Mouse (Mus musculus): ENCODE measurements around the gene Hspb9. TPM values are rescaled to one million over a fixed set of nuclear protein-coding genes. Genes with fewer than 3 reads are reported as not detected.

Gene Hspb9
- not detected for total RNA-seq (2023)

GRCm38 (mm10) chr11:100713735-100714533 is at the start of gene Hspb9:
Gene Hspb9 (plus strand): TSS chr11:100713850.

GRCm38 (mm10) chr11:100692164-100692616 is 21.5 kb upstream of the Hspb9 start, which contains the start of gene Zfp385c:
Gene Zfp385c (minus strand): TSS chr11:100692455.

GRCm38 (mm10) chr11:100703851-100704531 is 9.7 kb upstream of the Hspb9 start, which contains the start of gene Dhx58:
Gene Dhx58 (minus strand): TSS chr11:100704271.

GRCm38 (mm10) chr11:100711783-100712615 is 1.7 kb upstream of the Hspb9 start, which contains the start of gene Kat2a:
Gene Kat2a (minus strand): TSS chr11:100712465.

GRCm38 (mm10) chr11:100738066-100738604 is 24.5 kb downstream of the Hspb9 start, which contains the start of gene Rab5c:
Gene Rab5c (minus strand): TSS chr11:100738215.

GRCm38 (mm10) chr11:100759611-100760233 is 46.1 kb downstream of the Hspb9 start, which contains the start of gene Kcnh4:
Gene Kcnh4 (minus strand): TSS chr11:100759942.

GRCm38 (mm10) chr11:100762831-100763230 is 49.2 kb downstream of the Hspb9 start, which contains the start of gene Hcrt:
Gene Hcrt (minus strand): TSS chr11:100762931.

Other genes with a start within 250 kb of the Hspb9 start
- 10 to 100 TPM; 26.9 to 29.7 TPM for gene Klhl11, start 241.1 kb upstream of the Hspb9 start, total RNA-seq (2023)
- 100 to 1,000 TPM; 147 to 175 TPM for gene Acly, start 185.8 kb upstream of the Hspb9 start, total RNA-seq (2023)
- 1 to 10 TPM in 1 of 2 experiments, under 1 TPM in 1; 0.49 to 1.1 TPM for gene Ttc25, start 168.2 kb upstream of the Hspb9 start, total RNA-seq (2023)
- 100 to 1,000 TPM; 194 to 195 TPM for gene Cnp, start 138.9 kb upstream of the Hspb9 start, total RNA-seq (2023)
- gene Nkiras2, start 94.6 kb upstream of the Hspb9 start, total RNA-seq (2023), result 10 to 100 TPM; 26.7 to 31.0 TPM
- gene Dnajc7, start 93.7 kb upstream of the Hspb9 start, total RNA-seq (2023), result 100 to 1,000 TPM; 510 to 568 TPM
- gene Zfp385c, start 21.4 kb upstream of the Hspb9 start, total RNA-seq (2023), result not detected
- gene Dhx58, start 9.6 kb upstream of the Hspb9 start, total RNA-seq (2023), result 10 to 100 TPM; 18.5 to 34.8 TPM
- gene Kat2a, start 1.4 kb upstream of the Hspb9 start, total RNA-seq (2023), result 10 to 100 TPM; 41.1 to 44.3 TPM
- gene Rab5c, start 24.4 kb downstream of the Hspb9 start, total RNA-seq (2023), result 100 to 1,000 TPM; 128 to 139 TPM
- gene Kcnh4, start 46.1 kb downstream of the Hspb9 start, total RNA-seq (2023), result 1 to 10 TPM; 3.0 to 4.3 TPM
- gene Hcrt, start 49.1 kb downstream of the Hspb9 start, total RNA-seq (2023), result not detected
- 10 to 100 TPM; 15.8 to 22.5 TPM for gene Ghdc, start 57.1 kb downstream of the Hspb9 start, total RNA-seq (2023)
- 10 to 100 TPM; 72.9 to 73.0 TPM for gene Stat5b, start 136.9 kb downstream of the Hspb9 start, total RNA-seq (2023)
- gene Stat5a, start 145.5 kb downstream of the Hspb9 start, total RNA-seq (2023), result 10 to 100 TPM; 40.0 to 40.6 TPM
- 100 to 1,000 TPM; 218 to 234 TPM for gene Stat3, start 225.7 kb downstream of the Hspb9 start, total RNA-seq (2023)

All from B cell, adult 67 days (primary cell).